Mouse (Mus musculus) bone marrow macrophage, adult 2 months (primary cell): ENCODE data around the gene Erc1. TPM values are rescaled to one million over a fixed set of nuclear protein-coding genes. Genes with fewer than 3 reads are reported as not detected.

Experiments used
- H3K27ac ChIP-seq: 2 replicates; pipeline ENCODE4 v1.5.1; 2012; ENCODE audit warnings: low read depth, low read length; ENCODE audit not compliant: insufficient read depth
- H3K4me1 ChIP-seq: 2 replicates; pipeline ENCODE4 v1.6.1; 2012; ENCODE audit warnings: low read length; ENCODE audit not compliant: control insufficient read depth, insufficient read depth
- H3K4me3 ChIP-seq: 2 replicates; pipeline ENCODE4 v1.5.1; 2012; ENCODE audit warnings: mild to moderate bottlenecking, low read length, moderate library complexity; ENCODE audit not compliant: insufficient read depth
- CTCF ChIP-seq: IDR thresholded peaks from 2 replicates; pipeline ENCODE4 v1.5.1; 2012; ENCODE audit warnings: low read depth, mild to moderate bottlenecking, low read length, moderate library complexity
- POLR2A ChIP-seq: IDR thresholded peaks from 2 replicates; pipeline ENCODE4 v1.6.1; 2012; ENCODE audit warnings: mild to moderate bottlenecking, low read depth, low read length, borderline replicate concordance
- polyA plus RNA-seq: library from polyadenylated mRNA; stranded (reverse); fragments of >200 nt; gene quantifications from 2 replicates; pipeline ENCODE4 v1.2.4, GENCODE M21; 2012; ENCODE audit not compliant: missing spikeins, insufficient read depth, insufficient read length

Gene Erc1
- polyA plus RNA-seq, 1 experiment: 9.9 TPM

GRCm38 (mm10) chr6:119543803-119544517 is 304.0 kb downstream of the Erc1 start, which contains the start of gene Wnt5b:
Wnt5b (minus strand) TSS chr6:119544347.
- H3K4me3 ChIP-seq: peak within 1 kb of the TSS; percentile 61

GRCm38 (mm10) chr6:119543456-119543802 is 304.5 kb downstream of the Erc1 start:
- Histone ChIP-seq H3K27ac (no peak overlapping the region), H3K4me3 (peak overlapping the region; percentile 61; the same call in 1 of the 2 replicates), H3K4me1 (no peaks in the 10 kb centered on the region)
- TF ChIP-seq CTCF (no peak), POLR2A (no peak)

More at GRCm38 (mm10) chr6:119543803-119544517, 304.0 kb downstream of the Erc1 start, which contains the start of gene Wnt5b:
- no peak for TF ChIP-seq CTCF
- no peak for TF ChIP-seq POLR2A
- no peaks in the 10 kb centered on the region for H3K4me1 ChIP-seq
- no peak within 1 kb of the TSS for H3K27ac ChIP-seq

GRCm38 (mm10) chr6:119535867-119536266 is 312.1 kb downstream of the Erc1 start:
- no peak for TF ChIP-seq POLR2A
- TF ChIP-seq CTCF: no peak
- no peak overlapping the region for H3K27ac ChIP-seq
- no peak overlapping the region for H3K4me3 ChIP-seq
- no peaks in the 10 kb centered on the region for H3K4me1 ChIP-seq

- Histone ChIP-seq H3K27ac (no peak overlapping the region), H3K4me3 (no peak overlapping the region), H3K4me1 (no peaks in the 10 kb centered on the region)
- no peak for TF ChIP-seq POLR2A
- no peak for TF ChIP-seq CTCF
Measured at GRCm38 (mm10) chr6:119533170-119533709, 314.7 kb downstream of the Erc1 start.

GRCm38 (mm10) chr6:119529659-119530058 is 318.3 kb downstream of the Erc1 start:
- H3K4me1 ChIP-seq: no peaks in the 10 kb centered on the region
- no peak overlapping the region for H3K27ac ChIP-seq
- no peak overlapping the region for H3K4me3 ChIP-seq
- TF ChIP-seq CTCF (no peak), POLR2A (no peak)

- Histone ChIP-seq H3K27ac (no peak overlapping the region), H3K4me3 (no peak overlapping the region), H3K4me1 (no peaks in the 10 kb centered on the region)
- TF ChIP-seq POLR2A (no peak), CTCF (no peak)
Measured at GRCm38 (mm10) chr6:119526498-119526897, 321.5 kb downstream of the Erc1 start.

GRCm38 (mm10) chr6:119521931-119522391 is 326.0 kb downstream of the Erc1 start:
- TF ChIP-seq POLR2A: no peak
- no peak for TF ChIP-seq CTCF
- H3K27ac ChIP-seq: no peak overlapping the region
- H3K4me3 ChIP-seq: no peak overlapping the region
- no peaks in the 10 kb centered on the region for H3K4me1 ChIP-seq

GRCm38 (mm10) chr6:119521482-119521900 is 326.5 kb downstream of the Erc1 start:
- TF ChIP-seq CTCF (no peak), POLR2A (no peak)
- no peak overlapping the region for H3K4me3 ChIP-seq

More at GRCm38 (mm10) chr6:119521482-119521900, 326.5 kb downstream of the Erc1 start:
- no peak overlapping the region for H3K27ac ChIP-seq
- no peaks in the 10 kb centered on the region for H3K4me1 ChIP-seq

Other genes with a start within 250 kb of the Erc1 start
- gene Rad52, start 54.5 kb upstream of the Erc1 start, polyA plus RNA-seq: 15.9 and 18.9 TPM in 2 replicates
- 336 and 345 TPM in 2 replicates for gene Wnk1, start 190.5 kb upstream of the Erc1 start, polyA plus RNA-seq
- not detected in 2 replicates for gene Ninj2, start 245.2 kb upstream of the Erc1 start, polyA plus RNA-seq